Mouse (Mus musculus): ENCODE results near the gene Sh2d3c.

GRCm38 (mm10) chr2:32720053-32720452 lies 802 bp upstream of the Sh2d3c start:
- TF ChIP-seq CTCF (IDR thresholded peaks at IDR 0.05; ENCODE audit: control insufficient read depth, insufficient read depth, insufficient replicate concordance, low read depth, low read length) (no peak), POLR2A (IDR thresholded peaks at IDR 0.05; ENCODE audit: control insufficient read depth, low read depth, low read length) (no peak)
